Comparison of ENCODE assay signal across 12 mouse cellular contexts in genomic region chr6:51774771-51775170, GRCm38 (mm10).
A peak's percentile ranks its signal among the peaks of the same experiment; 100 is the strongest.
DNase-seq lines count a peak whose midpoint lies in the region; ATAC-seq and TF ChIP-seq lines count a peak whose summit lies in the region.
"Had no signal": no experiment of that assay in that cellular context is flagged by ENCODE, and none has a peak within 500 bp of the region (broad histone marks: within the 10 kb centered on the region; RNA-seq: fewer than 3 reads in every experiment).

No protein-coding gene starts in this region.

- no peak overlapping the region for H3K27ac ChIP-seq in embryonic facial prominence, embryonic 11.5 days (replicated peaks; ENCODE audit: low read depth, low read length)
- no peak overlapping the region for H3K27ac ChIP-seq in embryonic facial prominence, embryonic 10.5 days (replicated peaks)
- no peak overlapping the region for H3K27ac ChIP-seq in stomach, postnatal 0 days (replicated peaks)
- no peak overlapping the region for H3K27ac ChIP-seq in hindbrain, embryonic 10.5 days
- H3K27ac ChIP-seq: heart, embryonic 13.5 days; limb, embryonic 12.5 days had no signal

- no peak overlapping the region for H3K4me3 ChIP-seq in embryonic facial prominence, embryonic 11.5 days (ENCODE audit: low read depth, low read length)
- H3K4me3 ChIP-seq in embryonic facial prominence, embryonic 10.5 days = no peak overlapping the region
- H3K4me3 ChIP-seq in lung, adult 2 months (replicated peaks; ENCODE audit: extremely low read depth, low read depth, low read length) = no peak overlapping the region
- H3K4me3 ChIP-seq in stomach, postnatal 0 days (ENCODE audit: low read depth, low read length) = no peak overlapping the region
- no peak overlapping the region for H3K4me3 ChIP-seq in hindbrain, embryonic 10.5 days
- H3K4me3 ChIP-seq: heart, embryonic 13.5 days; limb, embryonic 12.5 days had no signal

- no peaks in the 10 kb centered on the region for H3K4me1 ChIP-seq in embryonic facial prominence, embryonic 11.5 days (ENCODE audit: control insufficient read depth, insufficient read depth, low read length)
- H3K4me1 ChIP-seq in embryonic facial prominence, embryonic 10.5 days = 0 out of 2 replicates have a peak, but pooled peaks cover 6% of the 10 kb centered on the region
- H3K4me1 ChIP-seq in lung, adult 2 months (ENCODE audit: control insufficient read depth, insufficient read depth, low read length) = peaks cover 3% of the 10 kb centered on the region; the same call in 1 of the 2 replicates
- H3K4me1 ChIP-seq in stomach, postnatal 0 days (replicated peaks; ENCODE audit: control insufficient read depth, insufficient read depth) = no peaks in the 10 kb centered on the region
- H3K4me1 ChIP-seq in hindbrain, embryonic 10.5 days (replicated peaks) = no peaks in the 10 kb centered on the region
- H3K4me1 ChIP-seq: heart, embryonic 13.5 days had no signal

- no peaks in the 10 kb centered on the region for H3K36me3 ChIP-seq in embryonic facial prominence, embryonic 11.5 days (replicated peaks; ENCODE audit: control insufficient read depth, insufficient read depth, low read depth, low read length)
- H3K36me3 ChIP-seq in embryonic facial prominence, embryonic 10.5 days (replicated peaks) = no peaks in the 10 kb centered on the region
- H3K36me3 ChIP-seq in stomach, postnatal 0 days (ENCODE audit: control insufficient read depth, insufficient read depth, low read length) = no peaks in the 10 kb centered on the region
- no peaks in the 10 kb centered on the region for H3K36me3 ChIP-seq in hindbrain, embryonic 10.5 days
- H3K36me3 ChIP-seq: heart, embryonic 13.5 days; limb, embryonic 12.5 days had no signal

- DNase-seq in embryonic facial prominence, embryonic 11.5 days (ENCODE audit: low spot score) = peak; percentile 29
- no peak for DNase-seq in embryonic facial prominence, embryonic 10.5 days (ENCODE audit: low spot score)
- DNase-seq in lung, adult 2 months = no peak
- DNase-seq in lung, postnatal 4 days = no peak
- peak; percentile 22 for DNase-seq in WW6 (ENCODE audit: low read depth, low spot score)
- DNase-seq in stomach, postnatal 0 days (ENCODE audit: low spot score) = no peak
- no peak for DNase-seq in ovary, postnatal 10 days (ENCODE audit: low spot score)
- no peak for DNase-seq in hindbrain, embryonic 10.5 days (ENCODE audit: low spot score)
- DNase-seq: kidney, postnatal 10 days; midbrain, embryonic 14.5 days had no signal

- 0 out of 2 replicates have a peak, but pooled peaks have one; percentile 2 for TF ChIP-seq CTCF in lung, adult 2 months (IDR thresholded peaks at IDR 0.05; ENCODE audit: insufficient read depth, low read length)
- peak; percentile 45 for TF ChIP-seq CTCF in stomach, postnatal 0 days (IDR thresholded peaks at IDR 0.05; ENCODE audit: low read depth)

- WGBS in embryonic facial prominence, embryonic 11.5 days = 75% methylated on average over 3 of the region's 3 CpGs
- WGBS in embryonic facial prominence, embryonic 10.5 days = 68% methylated on average over 3 of the region's 3 CpGs
- WGBS in lung, adult 2 months = 86% methylated on average over 3 of the region's 3 CpGs
- 77% methylated on average over 3 of the region's 3 CpGs for WGBS in stomach, postnatal 0 days
- 74% methylated on average over 3 of the region's 3 CpGs for WGBS in hindbrain, embryonic 10.5 days

- no peak for TF ChIP-seq POLR2A in lung, adult 2 months (IDR thresholded peaks at IDR 0.05; ENCODE audit: borderline replicate concordance, extremely low read depth, low read depth, low read length)

- H3K27me3 ChIP-seq in embryonic facial prominence, embryonic 11.5 days (ENCODE audit: control insufficient read depth, insufficient read depth, low read length) = no peaks in the 10 kb centered on the region
- no peaks in the 10 kb centered on the region for H3K27me3 ChIP-seq in embryonic facial prominence, embryonic 10.5 days (replicated peaks; ENCODE audit: low read depth, poor library complexity, severe bottlenecking)
- no peaks in the 10 kb centered on the region for H3K27me3 ChIP-seq in stomach, postnatal 0 days (ENCODE audit: control insufficient read depth, insufficient read depth, low read length)
- H3K27me3 ChIP-seq in hindbrain, embryonic 10.5 days (ENCODE audit: insufficient read depth, poor library complexity, severe bottlenecking) = peaks cover 1% of the 10 kb centered on the region; the same call in 1 of the 2 replicates
- H3K27me3 ChIP-seq: heart, embryonic 13.5 days had no signal

- H3K9me3 ChIP-seq in embryonic facial prominence, embryonic 11.5 days (replicated peaks; ENCODE audit: control insufficient read depth, low read length) = no peaks in the 10 kb centered on the region
- H3K9me3 ChIP-seq in embryonic facial prominence, embryonic 10.5 days = no peaks in the 10 kb centered on the region
- no peaks in the 10 kb centered on the region for H3K9me3 ChIP-seq in stomach, postnatal 0 days (ENCODE audit: control insufficient read depth, low read length)
- no peaks in the 10 kb centered on the region for H3K9me3 ChIP-seq in hindbrain, embryonic 10.5 days
- H3K9me3 ChIP-seq: heart, embryonic 13.5 days; limb, embryonic 12.5 days had no signal

- TF ChIP-seq EP300 in stomach, postnatal 0 days (optimal IDR thresholded peaks at IDR 0.05) = no peak

- no peak for ATAC-seq in embryonic facial prominence, embryonic 11.5 days (replicated peaks; ENCODE audit: insufficient number of reproducible peaks, low FRiP score, low TSS enrichment, low read depth)
- no peak for ATAC-seq in stomach, postnatal 0 days (ENCODE audit: low FRiP score, low TSS enrichment)

- H3K4me2 ChIP-seq in embryonic facial prominence, embryonic 11.5 days (ENCODE audit: low read depth, low read length) = no peak overlapping the region
- H3K4me2 ChIP-seq in stomach, postnatal 0 days (replicated peaks; ENCODE audit: low read depth) = no peak overlapping the region
- H3K4me2 ChIP-seq: heart, embryonic 13.5 days; limb, embryonic 12.5 days had no signal

- no peak overlapping the region for H3K9ac ChIP-seq in embryonic facial prominence, embryonic 11.5 days (replicated peaks; ENCODE audit: low read length)
- no peak overlapping the region for H3K9ac ChIP-seq in stomach, postnatal 0 days (ENCODE audit: low read length)
- H3K9ac ChIP-seq: heart, embryonic 13.5 days; limb, embryonic 12.5 days had no signal

Comparison
In these comparisons a context has a peak if more than half of its experiments do, and no peak if none do; other contexts are left out.
1. DNase-seq: peak in embryonic facial prominence, embryonic 11.5 days (single experiment) and WW6 (single experiment); none in embryonic facial prominence, embryonic 10.5 days (single experiment), lung, adult 2 months (single experiment), lung, postnatal 4 days (0 of 2), stomach, postnatal 0 days (single experiment), ovary, postnatal 10 days (single experiment) and hindbrain, embryonic 10.5 days (single experiment).